Mouse (Mus musculus) right cerebral cortex, postnatal 10 days (tissue): ENCODE measurements at regions not wholly inside any gene's neighbourhood (a gene's known extent, or its start where the extent isn't known, plus 50 kb on each side); places are given as distances from the start of the nearest gene placed in this dataset.

ENCODE experiments used
- DNase-seq, 2 experiments: peaks; one replicate each; pipeline ENCODE4 v3.0.0; 2021; ENCODE audit warnings: low spot score in 2 of 2

DNA sequence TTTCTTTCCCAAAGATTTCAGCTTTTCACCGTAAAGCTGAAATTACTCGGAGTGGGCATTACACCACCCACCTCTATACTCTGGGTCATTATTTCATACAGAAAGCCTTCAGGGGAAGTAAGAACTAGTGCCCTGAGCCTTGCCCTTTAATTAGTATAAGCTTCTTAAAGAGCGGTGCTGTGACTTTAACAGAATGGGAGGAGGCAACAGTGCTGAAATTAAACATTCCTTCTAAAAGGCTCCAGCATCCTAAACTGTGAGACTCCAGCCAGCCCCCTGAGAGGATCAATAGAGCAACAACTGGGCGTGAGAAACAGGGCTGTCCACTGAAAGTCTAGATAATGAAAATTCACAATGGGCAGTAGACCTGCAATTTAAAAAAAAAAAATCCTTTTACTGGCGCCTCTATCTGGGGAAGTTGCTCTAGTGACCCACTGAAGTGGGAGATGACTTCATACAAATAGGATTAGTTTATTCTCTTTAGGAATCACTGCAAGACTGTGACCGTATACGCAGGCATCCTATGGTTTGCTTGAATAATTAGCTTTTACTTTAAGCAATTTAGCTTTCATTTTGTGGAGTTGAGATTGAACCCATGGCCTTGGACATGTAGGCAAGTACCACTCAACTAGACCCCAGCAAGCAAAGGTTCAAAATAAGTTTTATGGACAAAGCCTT lies 233.9 kb downstream of the Ube2cbp start:
- DNase-seq: no peak

DNA sequence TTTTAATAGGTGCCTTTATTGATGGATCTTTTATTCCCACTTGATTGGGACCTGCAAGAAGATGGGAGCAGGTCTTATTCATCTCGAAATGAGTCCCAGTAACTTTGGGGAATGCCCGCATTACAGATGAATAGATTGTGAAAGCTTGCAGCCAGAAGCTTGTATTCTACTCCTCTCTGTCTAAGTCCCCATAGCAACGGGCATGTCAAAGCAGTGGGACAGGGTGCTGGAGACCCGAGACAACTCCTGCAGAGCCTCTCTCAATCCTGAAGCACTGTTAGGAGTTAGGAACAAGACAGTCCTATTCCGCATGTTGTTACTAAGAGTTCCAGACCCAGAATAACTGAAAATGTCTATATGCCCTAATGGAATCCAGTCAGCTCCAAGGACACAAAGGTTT lies 233.1 kb downstream of the Ube2cbp start:
- no peak for DNase-seq

DNA sequence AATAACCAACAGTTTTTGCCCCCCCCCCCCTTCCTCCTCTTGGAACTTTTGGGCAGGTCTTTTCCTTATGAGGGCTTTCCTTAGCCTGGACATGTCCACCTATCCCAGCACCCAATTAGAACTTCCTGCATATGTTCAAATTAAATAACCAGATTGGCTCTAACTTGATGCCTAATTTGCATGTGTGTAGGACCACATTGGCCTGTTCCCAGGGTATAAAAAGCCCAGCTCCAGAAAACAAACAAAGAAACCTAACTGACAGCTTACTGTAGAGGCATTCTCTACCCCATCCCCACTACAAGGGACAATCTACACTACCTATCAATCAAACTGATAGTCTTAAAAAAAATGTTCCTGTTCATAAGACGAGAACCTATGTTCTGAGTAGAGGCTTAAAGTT lies 232.6 kb downstream of the Ube2cbp start:
- DNase-seq: no peak

DNA sequence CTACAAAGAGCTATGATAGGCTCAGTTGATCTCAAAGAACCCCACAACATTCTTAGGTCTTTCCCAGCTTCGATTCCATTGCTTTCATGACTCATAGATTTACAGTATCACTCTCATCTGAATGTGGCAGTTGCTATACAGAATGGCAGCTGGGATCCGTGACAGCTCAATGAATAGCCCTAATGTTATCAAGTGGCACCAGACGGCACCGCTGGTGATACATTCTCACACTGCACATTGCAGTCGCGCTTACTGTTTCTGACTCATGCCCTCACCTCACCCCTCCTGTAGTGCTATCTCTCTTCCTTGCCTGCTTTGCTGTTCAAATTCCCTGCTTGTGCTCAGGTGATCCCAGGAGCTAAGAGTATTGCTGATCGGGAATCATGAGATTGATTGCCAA lies 231.0 kb downstream of the Ube2cbp start:
- DNase-seq: peak in 1 of 2 experiments; percentile 25

DNA sequence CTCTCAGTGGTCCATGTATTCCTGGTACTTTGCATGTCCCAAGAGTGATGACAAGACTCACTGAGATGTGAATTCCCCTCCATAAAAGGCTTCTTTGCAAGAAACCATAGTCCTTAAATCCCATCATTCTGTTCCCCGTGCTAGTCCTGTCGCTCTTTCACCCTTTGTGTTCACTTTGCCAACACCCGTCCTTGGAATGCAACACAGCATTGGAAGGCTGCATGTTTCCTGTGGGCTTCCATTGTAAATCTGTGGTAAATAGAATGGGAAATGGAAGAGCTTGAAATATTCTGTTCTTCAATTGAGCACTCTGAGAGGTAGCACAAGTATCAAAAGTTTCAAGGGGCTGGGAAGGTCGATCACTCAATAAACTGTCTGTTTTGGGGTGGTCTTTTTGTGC lies 226.1 kb downstream of the Ube2cbp start:
- no peak for DNase-seq

DNA sequence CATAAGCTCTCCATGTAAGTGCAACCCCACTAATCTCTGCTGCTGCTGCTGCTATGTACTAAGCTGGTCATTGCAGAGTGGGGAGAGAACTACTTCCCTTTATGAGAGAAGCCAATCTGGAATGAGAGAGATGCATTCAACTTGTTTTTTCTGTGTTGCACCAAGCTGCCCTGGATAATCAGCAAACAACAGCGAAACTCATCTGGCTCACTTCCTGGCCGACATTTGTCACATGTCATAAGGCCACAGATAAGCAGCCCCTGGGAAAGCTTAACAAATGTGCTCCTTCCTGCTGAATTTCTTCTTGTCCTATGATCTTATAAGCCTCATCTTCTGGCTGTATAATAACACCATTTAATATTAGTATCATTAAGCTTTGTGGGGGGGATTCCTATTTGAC lies 224.5 kb downstream of the Ube2cbp start:
- DNase-seq: no peak

DNA sequence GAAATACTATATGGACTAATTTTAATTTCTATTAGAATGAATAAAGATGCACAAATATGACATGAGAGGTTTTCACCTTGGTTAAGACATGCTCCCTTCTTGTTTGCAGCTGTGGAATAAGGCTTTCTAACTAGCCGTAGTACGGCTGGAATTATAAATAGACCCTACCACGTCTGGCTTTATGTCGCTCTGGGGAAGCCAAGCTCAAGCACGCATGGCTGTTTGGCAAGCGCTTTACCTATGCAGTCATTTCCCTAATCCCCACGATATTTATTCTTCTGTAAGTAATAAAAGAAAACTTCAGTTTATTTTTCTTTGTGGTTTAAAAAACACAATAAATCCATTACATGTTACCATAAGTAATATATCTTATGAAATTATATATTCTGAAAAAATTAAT lies 223.9 kb downstream of the Ube2cbp start:
- no peak for DNase-seq

DNA sequence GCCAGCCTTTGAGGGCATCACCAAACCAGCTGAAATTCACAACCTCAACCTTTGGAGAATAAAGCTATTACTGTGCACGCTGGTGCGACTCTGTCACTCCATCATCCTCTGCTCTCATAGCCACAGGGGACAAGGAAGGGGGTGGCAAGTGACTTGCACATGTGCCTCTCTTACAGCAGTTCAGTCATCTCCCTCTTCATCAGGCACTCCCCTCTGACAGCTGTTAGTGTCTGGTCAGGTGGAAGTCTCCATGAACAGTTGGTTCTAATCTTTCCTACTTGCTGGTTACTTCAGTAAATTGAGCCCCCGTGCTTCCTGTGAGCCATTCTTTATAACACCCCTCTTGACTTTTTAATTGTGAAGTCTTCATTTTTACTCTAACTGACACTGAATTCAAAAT lies 214.6 kb downstream of the Ube2cbp start:
- DNase-seq: no peak

DNA sequence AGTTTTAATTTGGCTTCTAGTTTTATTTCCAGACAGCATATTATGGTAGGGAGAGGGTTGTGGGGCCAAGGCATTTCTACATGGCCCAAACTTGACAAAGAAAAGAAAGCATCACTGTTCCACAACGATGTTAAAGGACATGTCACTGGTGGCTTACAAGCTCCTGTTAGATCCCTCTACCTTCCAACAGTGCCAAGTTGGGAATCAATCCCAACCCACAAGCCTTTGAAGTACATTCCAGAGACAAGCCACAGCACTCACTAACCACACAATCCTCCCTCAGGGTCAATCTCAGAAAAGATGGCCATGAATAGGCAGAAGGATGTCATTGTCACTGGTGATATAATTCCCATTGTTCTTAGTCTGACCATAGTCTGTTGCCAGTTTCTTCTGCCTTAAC lies 213.4 kb downstream of the Ube2cbp start:
- no peak for DNase-seq
